Mouse (Mus musculus): ENCODE measurements at regions not wholly inside any gene's neighbourhood (a gene's known extent, or its start where the extent isn't known, plus 50 kb on each side); places are given as distances from the start of the nearest gene placed in this dataset.

GRCm38 (mm10) chr15:62332129-62332528 is 1409.3 kb upstream of the A1bg start:
- no peak overlapping the region for H3K4me3 ChIP-seq (replicated peaks; ENCODE audit: low read depth, low read length)
- no peaks in the 10 kb centered on the region for H3K36me3 ChIP-seq (ENCODE audit: insufficient read depth, low read length)
- DNase-seq (ENCODE audit: low spot score) (peak; percentile 32), ATAC-seq (replicated peaks; ENCODE audit: low FRiP score, low read depth) (peak; percentile 42; the same call in 1 of the 2 replicates)
- H3K9ac ChIP-seq (ENCODE audit: low read depth, low read length), result no peak overlapping the region
- 0 out of 2 replicates have a peak, but pooled peaks cover 2% of the 10 kb centered on the region for H3K4me1 ChIP-seq (replicated peaks; ENCODE audit: insufficient read depth, low read length)
- H3K27ac ChIP-seq, result no peak overlapping the region
- no peak overlapping the region for H3K4me2 ChIP-seq (ENCODE audit: low read length)
- no peaks in the 10 kb centered on the region for H3K9me3 ChIP-seq (replicated peaks; ENCODE audit: low read length)
- no peaks in the 10 kb centered on the region for H3K27me3 ChIP-seq (ENCODE audit: insufficient read depth, low read length)
- WGBS, result 59% methylated on average over 5 of the region's 5 CpGs
- no peak for TF ChIP-seq CTCF (IDR thresholded peaks at IDR 0.05; ENCODE audit: low read depth)

DNA sequence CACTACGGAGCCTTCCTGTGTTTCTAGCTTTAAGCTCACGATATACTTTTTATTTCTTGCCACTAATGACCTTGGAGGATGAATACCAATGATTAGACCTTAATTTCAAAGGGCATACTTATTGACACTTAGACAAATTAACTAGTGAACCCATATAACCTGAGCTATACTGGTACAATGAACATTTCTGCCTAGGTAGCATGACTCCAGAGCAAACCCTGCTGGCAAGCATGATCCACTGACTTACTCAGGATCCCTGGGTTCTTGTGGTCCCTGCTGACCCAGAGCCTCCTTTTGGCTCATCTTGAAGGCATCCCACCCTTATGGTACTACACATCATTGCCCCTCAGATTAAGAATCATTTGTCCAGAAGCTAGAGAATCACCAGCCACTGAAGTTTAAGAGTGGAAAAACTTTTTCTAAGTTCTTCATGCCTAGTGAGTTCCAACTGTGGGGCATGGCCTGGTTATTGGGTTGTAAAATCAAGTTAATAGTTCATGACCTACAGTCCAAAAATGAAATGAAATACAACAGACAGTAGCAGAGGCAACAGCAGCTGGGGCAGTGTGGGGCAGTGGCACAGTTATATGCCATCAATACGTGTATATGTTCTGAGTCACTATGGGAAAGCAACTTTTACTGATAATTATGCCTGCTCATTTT is 1408.5 kb upstream of the A1bg start:
- H3K4me2 ChIP-seq (ENCODE audit: low read length), result no peak overlapping the region
- 73% methylated on average over 3 of the region's 3 CpGs for WGBS
- no peaks in the 10 kb centered on the region for H3K27me3 ChIP-seq (ENCODE audit: insufficient read depth, low read length)

DNA sequence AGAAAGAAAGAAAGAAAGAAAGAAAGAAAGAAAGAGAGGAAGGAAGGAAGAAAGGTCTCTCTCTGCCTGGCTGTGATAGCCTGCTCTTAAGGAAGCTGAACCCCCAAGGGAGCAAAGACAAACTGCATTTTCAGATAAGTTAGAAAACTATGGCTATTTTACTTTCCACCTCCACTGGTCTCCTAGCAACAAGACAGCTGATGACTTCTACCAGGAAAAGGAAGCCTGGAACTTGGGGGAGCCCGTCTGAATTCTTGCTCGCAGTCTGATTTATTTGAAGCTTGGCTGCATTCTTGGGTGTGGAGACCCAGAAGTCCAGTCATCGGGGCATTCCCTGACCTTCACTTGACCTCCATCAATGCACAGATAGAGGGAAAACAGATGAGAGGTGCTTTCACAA is 1406.1 kb upstream of the A1bg start:
- Histone ChIP-seq H3K4me2 (ENCODE audit: low read length) (no peak overlapping the region), H3K4me1 (replicated peaks; ENCODE audit: insufficient read depth, low read length) (0 out of 2 replicates have a peak, but pooled peaks cover 2% of the 10 kb centered on the region), H3K27ac (no peak overlapping the region), H3K36me3 (ENCODE audit: insufficient read depth, low read length) (no peaks in the 10 kb centered on the region), H3K9me3 (replicated peaks; ENCODE audit: low read length) (no peaks in the 10 kb centered on the region), H3K4me3 (replicated peaks; ENCODE audit: low read depth, low read length) (no peak overlapping the region), H3K9ac (ENCODE audit: low read depth, low read length) (no peak overlapping the region), H3K27me3 (ENCODE audit: insufficient read depth, low read length) (no peaks in the 10 kb centered on the region)
- TF ChIP-seq CTCF (IDR thresholded peaks at IDR 0.05; ENCODE audit: low read depth), result no peak
- ATAC-seq (replicated peaks; ENCODE audit: low FRiP score, low read depth) (no peak), DNase-seq (ENCODE audit: low spot score) (peak; percentile 71)
- 7% methylated on average over 3 of the region's 3 CpGs for WGBS

More for the DNA sequence above, 1408.5 kb upstream of the A1bg start:
- ATAC-seq (replicated peaks; ENCODE audit: low FRiP score, low read depth) (0 out of 2 replicates have a peak, but pooled peaks have one; percentile 64), DNase-seq (ENCODE audit: low spot score) (peak; percentile 23)
- no peak overlapping the region for H3K4me3 ChIP-seq (replicated peaks; ENCODE audit: low read depth, low read length)
- H3K4me1 ChIP-seq (replicated peaks; ENCODE audit: insufficient read depth, low read length), result 0 out of 2 replicates have a peak, but pooled peaks cover 2% of the 10 kb centered on the region
- peak; percentile 51 for TF ChIP-seq CTCF (IDR thresholded peaks at IDR 0.05; ENCODE audit: low read depth)
- no peaks in the 10 kb centered on the region for H3K9me3 ChIP-seq (replicated peaks; ENCODE audit: low read length)
- H3K9ac ChIP-seq (ENCODE audit: low read depth, low read length), result no peak overlapping the region
- no peaks in the 10 kb centered on the region for H3K36me3 ChIP-seq (ENCODE audit: insufficient read depth, low read length)
- H3K27ac ChIP-seq, result peak overlapping the region; percentile 1; the same call in 1 of the 2 replicates

DNA sequence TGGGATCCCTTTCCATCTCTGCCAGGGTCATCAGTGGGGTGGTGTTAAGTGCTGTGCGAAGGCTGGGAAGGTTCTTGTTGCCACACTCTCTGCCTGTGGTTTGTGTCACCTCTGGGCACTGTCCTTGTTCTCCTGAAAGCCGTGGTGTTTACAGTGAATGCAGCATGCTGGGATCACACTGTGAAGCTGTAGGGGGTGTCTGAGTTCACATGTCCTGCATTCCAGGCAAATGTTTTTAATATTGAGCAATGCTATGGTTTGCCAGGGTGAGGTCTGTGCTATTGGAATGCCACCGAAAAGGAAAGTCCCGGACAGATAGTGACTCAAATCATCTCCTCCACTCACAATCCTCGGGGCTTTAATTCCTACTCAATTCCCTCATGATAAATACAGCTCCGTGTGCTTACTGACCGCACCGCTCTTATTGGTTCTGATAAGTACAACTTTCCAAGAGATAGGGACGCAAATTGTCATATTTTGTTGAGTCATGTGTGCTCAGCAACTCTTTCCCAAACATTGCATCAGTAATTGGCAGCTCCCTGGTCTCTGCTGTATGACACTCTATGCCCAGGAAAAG is 1405.6 kb upstream of the A1bg start:
- TF ChIP-seq CTCF (IDR thresholded peaks at IDR 0.05; ENCODE audit: low read depth), result no peak
- H3K9me3 ChIP-seq (replicated peaks; ENCODE audit: low read length), result no peaks in the 10 kb centered on the region
- ATAC-seq (replicated peaks; ENCODE audit: low FRiP score, low read depth), result peak; percentile 58
- H3K36me3 ChIP-seq (ENCODE audit: insufficient read depth, low read length), result no peaks in the 10 kb centered on the region
- no peak overlapping the region for H3K9ac ChIP-seq (ENCODE audit: low read depth, low read length)
- no peak overlapping the region for H3K4me3 ChIP-seq (replicated peaks; ENCODE audit: low read depth, low read length)
- 0 out of 2 replicates have a peak overlapping the region, but pooled peaks have one; percentile 2 for H3K27ac ChIP-seq
- 0 out of 2 replicates have a peak, but pooled peaks cover 2% of the 10 kb centered on the region for H3K4me1 ChIP-seq (replicated peaks; ENCODE audit: insufficient read depth, low read length)
- WGBS, result 49% methylated on average over 9 of the region's 9 CpGs
- H3K4me2 ChIP-seq (ENCODE audit: low read length), result no peak overlapping the region
- DNase-seq (ENCODE audit: low spot score), result peak; percentile 54
- H3K27me3 ChIP-seq (ENCODE audit: insufficient read depth, low read length), result no peaks in the 10 kb centered on the region

GRCm38 (mm10) chr15:62327481-62327880 is 1404.7 kb upstream of the A1bg start:
- no peak overlapping the region for H3K9ac ChIP-seq (ENCODE audit: low read depth, low read length)
- DNase-seq (ENCODE audit: low spot score), result no peak

GRCm38 (mm10) chr15:62326524-62326923 is 1403.7 kb upstream of the A1bg start:
- Histone ChIP-seq H3K27ac (no peak overlapping the region), H3K27me3 (ENCODE audit: insufficient read depth, low read length) (no peaks in the 10 kb centered on the region), H3K36me3 (ENCODE audit: insufficient read depth, low read length) (no peaks in the 10 kb centered on the region), H3K4me2 (ENCODE audit: low read length) (no peak overlapping the region), H3K9ac (ENCODE audit: low read depth, low read length) (no peak overlapping the region), H3K9me3 (replicated peaks; ENCODE audit: low read length) (no peaks in the 10 kb centered on the region), H3K4me3 (replicated peaks; ENCODE audit: low read depth, low read length) (no peak overlapping the region), H3K4me1 (replicated peaks; ENCODE audit: insufficient read depth, low read length) (0 out of 2 replicates have a peak, but pooled peaks cover 2% of the 10 kb centered on the region)
- ATAC-seq (replicated peaks; ENCODE audit: low FRiP score, low read depth), result no peak
- 91% methylated on average over 4 of the region's 4 CpGs for WGBS
- DNase-seq (ENCODE audit: low spot score), result no peak
- TF ChIP-seq CTCF (IDR thresholded peaks at IDR 0.05; ENCODE audit: low read depth), result no peak

More at GRCm38 (mm10) chr15:62327481-62327880, 1404.7 kb upstream of the A1bg start:
- no peak for TF ChIP-seq CTCF (IDR thresholded peaks at IDR 0.05; ENCODE audit: low read depth)
- Histone ChIP-seq H3K4me1 (replicated peaks; ENCODE audit: insufficient read depth, low read length) (0 out of 2 replicates have a peak, but pooled peaks cover 2% of the 10 kb centered on the region), H3K36me3 (ENCODE audit: insufficient read depth, low read length) (no peaks in the 10 kb centered on the region), H3K9me3 (replicated peaks; ENCODE audit: low read length) (no peaks in the 10 kb centered on the region), H3K27me3 (ENCODE audit: insufficient read depth, low read length) (no peaks in the 10 kb centered on the region), H3K27ac (no peak overlapping the region), H3K4me3 (replicated peaks; ENCODE audit: low read depth, low read length) (no peak overlapping the region), H3K4me2 (ENCODE audit: low read length) (no peak overlapping the region)
- ATAC-seq (replicated peaks; ENCODE audit: low FRiP score, low read depth), result no peak
- WGBS, result 47% methylated on average over 2 of the region's 2 CpGs
